Mouse (Mus musculus) bone marrow macrophage, adult 2 months (primary cell): ENCODE results near the gene Zfp964. TPM values are rescaled to one million over a fixed set of nuclear protein-coding genes. Genes with fewer than 3 reads are reported as not detected.
"Not testable (repeated sequence)": the region's sequence is repeated elsewhere in the genome, so short reads cannot be mapped to it uniquely, and the experiment has no call there.

Source experiments
- H3K27ac ChIP-seq: 2 replicates; pipeline ENCODE4 v1.5.1; 2012; ENCODE audit warnings: low read depth, low read length; ENCODE audit not compliant: insufficient read depth
- H3K4me1 ChIP-seq: 2 replicates; pipeline ENCODE4 v1.6.1; 2012; ENCODE audit warnings: low read length; ENCODE audit not compliant: control insufficient read depth, insufficient read depth
- H3K4me3 ChIP-seq: 2 replicates; pipeline ENCODE4 v1.5.1; 2012; ENCODE audit warnings: mild to moderate bottlenecking, low read length, moderate library complexity; ENCODE audit not compliant: insufficient read depth
- CTCF ChIP-seq: IDR thresholded peaks from 2 replicates; pipeline ENCODE4 v1.5.1; 2012; ENCODE audit warnings: low read depth, mild to moderate bottlenecking, low read length, moderate library complexity
- POLR2A ChIP-seq: IDR thresholded peaks from 2 replicates; pipeline ENCODE4 v1.6.1; 2012; ENCODE audit warnings: mild to moderate bottlenecking, low read depth, low read length, borderline replicate concordance
- polyA plus RNA-seq: library from polyadenylated mRNA; stranded (reverse); fragments of >200 nt; gene quantifications from 2 replicates; pipeline ENCODE4 v1.2.4, GENCODE M21; 2012; ENCODE audit not compliant: missing spikeins, insufficient read depth, insufficient read length

Zfp964 gene
- 1.5 and 1.9 TPM in 2 replicates for polyA plus RNA-seq

- no peak within 1 kb of the TSS for H3K27ac ChIP-seq
Measured at GRCm38 (mm10) chr8:69654358-69654981, at the start of gene Zfp964. Gene Zfp964, plus strand, starts transcription at chr8:69654479.

GRCm38 (mm10) chr8:69614687-69615086, 39.6 kb upstream of the Zfp964 start:
- Histone ChIP-seq H3K27ac (no peak overlapping the region), H3K4me3 (no peak overlapping the region), H3K4me1 (peaks cover 13% of the 10 kb centered on the region)
- TF ChIP-seq CTCF, result no peak
- no peak for TF ChIP-seq POLR2A

More at GRCm38 (mm10) chr8:69654358-69654981, at the start of gene Zfp964:
- peak within 1 kb of the TSS; percentile 69 for H3K4me3 ChIP-seq
- no peak for TF ChIP-seq CTCF
- TF ChIP-seq POLR2A, result no peak; the same call in 1 of the 2 replicates
- peaks cover 6% of the 10 kb centered on the region for H3K4me1 ChIP-seq

- Histone ChIP-seq H3K4me1 (peaks cover 14% of the 10 kb centered on the region), H3K4me3 (no peak overlapping the region), H3K27ac (peak overlapping the region; percentile 50)
- TF ChIP-seq POLR2A (no peak), CTCF (no peak)
Measured at GRCm38 (mm10) chr8:69618078-69618477, 36.2 kb upstream of the Zfp964 start.

- Histone ChIP-seq H3K27ac (peak within 1 kb of the TSS; percentile 90), H3K4me1 (peaks cover 9% of the 10 kb centered on the region), H3K4me3 (peak within 1 kb of the TSS; percentile 89)
- TF ChIP-seq POLR2A (no peak), CTCF (no peak)
Measured at GRCm38 (mm10) chr8:69625095-69625789, 29.0 kb upstream of the Zfp964 start, which contains the start of gene Zfp868. Gene Zfp868, minus strand, starts transcription at chr8:69625548.

GRCm38 (mm10) chr8:69653808-69654357, 396 bp upstream of the Zfp964 start:
- Histone ChIP-seq H3K27ac (no peak overlapping the region), H3K4me3 (peak overlapping the region; percentile 7), H3K4me1 (peaks cover 3% of the 10 kb centered on the region)
- no peak for TF ChIP-seq CTCF
- no peak for TF ChIP-seq POLR2A

GRCm38 (mm10) chr8:69661294-69661693, 7.0 kb downstream of the Zfp964 start:
- TF ChIP-seq CTCF (0 out of 2 replicates have a peak, but pooled peaks have one; percentile 9), POLR2A (no peak)
- H3K4me3 ChIP-seq, result no peak overlapping the region
- peaks cover 4% of the 10 kb centered on the region for H3K4me1 ChIP-seq
- H3K27ac ChIP-seq, result no peak overlapping the region

GRCm38 (mm10) chr8:69665051-69665450, 10.8 kb downstream of the Zfp964 start:
- H3K27ac ChIP-seq, H3K4me1 ChIP-seq, H3K4me3 ChIP-seq: not testable (repeated sequence)

GRCm38 (mm10) chr8:69701810-69702209, 47.5 kb downstream of the Zfp964 start:
- Histone ChIP-seq H3K4me1 (no peaks in the 10 kb centered on the region), H3K4me3 (no peak overlapping the region), H3K27ac (no peak overlapping the region)
- TF ChIP-seq CTCF (no peak), POLR2A (no peak)

GRCm38 (mm10) chr8:69710624-69711023, 56.3 kb downstream of the Zfp964 start, which contains the start of gene Zfp869:
Gene Zfp869, minus strand, starts transcription at chr8:69710724.
- H3K4me1 ChIP-seq, H3K4me3 ChIP-seq, H3K27ac ChIP-seq: not testable (repeated sequence)

- Histone ChIP-seq H3K4me1 (peaks cover 12% of the 10 kb centered on the region), H3K4me3 (no peak overlapping the region), H3K27ac (no peak overlapping the region)
- TF ChIP-seq POLR2A (no peak), CTCF (no peak)
Measured at GRCm38 (mm10) chr8:69713516-69713915, 59.2 kb downstream of the Zfp964 start.
